Comparison of ENCODE assay signal across 7 mouse cellular contexts in genomic region chr11:78397397-78397796, GRCm38 (mm10). TPM values are rescaled to one million over a fixed set of nuclear protein-coding genes. Genes with fewer than 3 reads are reported as not detected.
DNase-seq lines count a peak whose midpoint lies in the region; ATAC-seq and TF ChIP-seq lines count a peak whose summit lies in the region.

No protein-coding gene starts in this region.

- 0 out of 2 replicates have a peak overlapping the region, but pooled peaks have one; percentile 14 for H3K9ac ChIP-seq in limb, embryonic 15.5 days
- no peak overlapping the region for H3K9ac ChIP-seq in midbrain, postnatal 0 days (replicated peaks; ENCODE audit: low read length, poor library complexity, severe bottlenecking)

- H3K36me3 ChIP-seq in limb, embryonic 15.5 days, result no peaks in the 10 kb centered on the region
- no peaks in the 10 kb centered on the region for H3K36me3 ChIP-seq in midbrain, postnatal 0 days (ENCODE audit: insufficient read depth, low read length)

- peak; percentile 64 for DNase-seq in T-cell, adult 2 months (ENCODE audit: low spot score)
- peak; percentile 54 for DNase-seq in cerebellum, adult 9-10 months
- DNase-seq in gastrocnemius, adult 2 months, result peak; percentile 76
- peak; percentile 74 for DNase-seq in midbrain, postnatal 0 days (ENCODE audit: low spot score)
- peak; percentile 69 to 87 for DNase-seq in spleen, postnatal 4 days (ENCODE audit: low spot score in 2 of 2)

- peak; percentile 84 for TF ChIP-seq CTCF in gastrocnemius, adult 2 months (IDR thresholded peaks at IDR 0.05)
- peak; percentile 81 for TF ChIP-seq CTCF in midbrain, postnatal 0 days (IDR thresholded peaks at IDR 0.05)

- peaks cover 10% of the 10 kb centered on the region; the same call in 1 of the 2 replicates for H3K4me1 ChIP-seq in limb, embryonic 15.5 days
- no peaks in the 10 kb centered on the region for H3K4me1 ChIP-seq in midbrain, postnatal 0 days (ENCODE audit: insufficient read depth, low read length)

- 8% methylated on average over 18 of the region's 18 CpGs for WGBS in limb, embryonic 15.5 days
- 8% methylated on average over 18 of the region's 18 CpGs for WGBS in midbrain, postnatal 0 days

- no peaks in the 10 kb centered on the region for H3K9me3 ChIP-seq in limb, embryonic 15.5 days
- no peaks in the 10 kb centered on the region for H3K9me3 ChIP-seq in midbrain, postnatal 0 days (ENCODE audit: low read length)

- no peak overlapping the region for H3K27ac ChIP-seq in gastrocnemius, adult 2 months
- no peak overlapping the region for H3K27ac ChIP-seq in limb, embryonic 15.5 days
- H3K27ac ChIP-seq in midbrain, postnatal 0 days (ENCODE audit: low read depth, low read length), result no peak overlapping the region

- peak; percentile 70 for ATAC-seq in inflammation-experienced regulatory T-cells, adult 6 months
- no peak; the same call in 1 of the 2 replicates for ATAC-seq in limb, embryonic 15.5 days (ENCODE audit: insufficient number of reproducible peaks, low FRiP score, low TSS enrichment, low read depth)
- no peak for ATAC-seq in midbrain, postnatal 0 days (ENCODE audit: low FRiP score)

- intact Hi-C loops in gastrocnemius, adult 2 months (cut with DNase I), result no loop called here

- H3K4me3 ChIP-seq in gastrocnemius, adult 2 months, result no peak overlapping the region
- peak overlapping the region; percentile 25 for H3K4me3 ChIP-seq in limb, embryonic 15.5 days
- no peak overlapping the region for H3K4me3 ChIP-seq in midbrain, postnatal 0 days (ENCODE audit: low read depth, low read length)

- H3K4me2 ChIP-seq in limb, embryonic 15.5 days, result peak overlapping the region; percentile 50
- peak overlapping the region; percentile 33; the same call in 1 of the 2 replicates for H3K4me2 ChIP-seq in midbrain, postnatal 0 days (ENCODE audit: low read depth, low read length, poor library complexity, severe bottlenecking)

- peaks cover 3% of the 10 kb centered on the region; the same call in 1 of the 2 replicates for H3K27me3 ChIP-seq in limb, embryonic 15.5 days
- no peaks in the 10 kb centered on the region for H3K27me3 ChIP-seq in midbrain, postnatal 0 days (ENCODE audit: insufficient read depth, low read length)

RNA-seq across cellular contexts. Expression of gene Foxn1, which starts 11.0 kb away (rescaled TPM):
- total RNA-seq in gastrocnemius, adult 2 months (2021), result not detected
- polyA plus RNA-seq in inflammation-experienced regulatory T-cells, adult 6 months (2017; shearing (Covaris generic)), result not detected
- polyA plus RNA-seq in limb, embryonic 15.5 days (2015; fragmentation: Nextera tagmentation; extraction: Ambion mirVana), result 3.1 and 3.5 TPM in 2 replicates
- total RNA-seq in midbrain, postnatal 0 days (2014; rRNA removed), result not detected in 2 replicates
- not detected in 2 replicates for polyA plus RNA-seq in midbrain, postnatal 0 days (2015; fragmentation: Nextera tagmentation; extraction: Ambion mirVana)

RNA-seq across cellular contexts. Expression of gene Slc13a2, which starts 24.6 kb away (rescaled TPM):
- total RNA-seq in gastrocnemius, adult 2 months (2021), result not detected
- not detected for polyA plus RNA-seq in inflammation-experienced regulatory T-cells, adult 6 months (2017; shearing (Covaris generic))
- polyA plus RNA-seq in limb, embryonic 15.5 days (2015; fragmentation: Nextera tagmentation; extraction: Ambion mirVana), result 0.10 TPM in 1 of 2 replicates, not detected in the other
- not detected in 2 replicates for total RNA-seq in midbrain, postnatal 0 days (2014; rRNA removed)
- not detected in 2 replicates for polyA plus RNA-seq in midbrain, postnatal 0 days (2015; fragmentation: Nextera tagmentation; extraction: Ambion mirVana)

RNA-seq across cellular contexts. Expression of gene Unc119, which starts 54.1 kb away (rescaled TPM):
- 1 to 10 TPM; 7.1 to 9.2 TPM for total RNA-seq in gastrocnemius, adult 2 months (2021)
- polyA plus RNA-seq in inflammation-experienced regulatory T-cells, adult 6 months (2017; shearing (Covaris generic)), result 10 to 100 TPM; 11.3 to 29.0 (median 11.9) TPM
- 35.8 and 44.3 TPM in 2 replicates for polyA plus RNA-seq in limb, embryonic 15.5 days (2015; fragmentation: Nextera tagmentation; extraction: Ambion mirVana)
- total RNA-seq in midbrain, postnatal 0 days (2014; rRNA removed), result 93.5 and 141 TPM in 2 replicates
- 79.6 and 83.4 TPM in 2 replicates for polyA plus RNA-seq in midbrain, postnatal 0 days (2015; fragmentation: Nextera tagmentation; extraction: Ambion mirVana)
